Mouse (Mus musculus) liver, adult 2 months (tissue): Measurements from ENCODE around the gene Gm43552.

Experiments
- CTCF ChIP-seq: fragments of 200-500 bp; IDR thresholded peaks from 2 replicates; pipeline ENCODE4 v1.5.1; 2011; ENCODE audit warnings: low read depth, low read length, control low read depth
- POLR2A ChIP-seq: fragments of 200-500 bp; IDR thresholded peaks from 2 replicates; pipeline ENCODE4 v1.6.1; 2011; ENCODE audit warnings: low read length, control low read depth; ENCODE audit not compliant: insufficient read depth; ENCODE audit errors: extremely low read depth

GRCm38 (mm10) chr5:65469766-65470165 lies 22.9 kb downstream of the Gm43552 start:
- TF ChIP-seq POLR2A (no peak), CTCF (no peak)
